Mouse (Mus musculus): Measurements from ENCODE around the gene Olfr622. TPM values are rescaled to one million over a fixed set of nuclear protein-coding genes. Genes with fewer than 3 reads are reported as not detected.

The Olfr622 gene
- polyA plus RNA-seq, 1 experiment from 2014 or later = not detected

DNA sequence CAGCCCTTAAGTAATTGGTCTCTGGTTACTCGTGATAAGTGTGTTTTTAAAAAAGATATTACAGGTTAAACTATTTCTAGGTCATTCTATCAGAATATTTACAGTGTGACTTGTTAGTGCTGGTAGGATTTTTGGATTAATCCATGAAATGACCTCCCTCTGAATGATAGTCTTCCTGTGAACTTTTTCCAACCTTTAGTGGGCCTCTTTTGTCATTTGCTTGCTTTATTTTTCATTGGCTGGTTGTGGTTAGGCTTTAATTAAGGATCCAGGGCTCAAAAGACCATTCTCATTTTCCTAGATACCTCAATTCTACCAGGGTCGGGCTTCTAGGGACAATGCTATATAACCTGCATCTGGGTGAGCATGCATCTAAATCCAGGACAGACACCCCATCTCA is 52.7 kb downstream of the Olfr622 start, which contains the start of gene Olfr618:
Gene Olfr618 (plus strand): TSS at position 301 of the 400 bp plus-strand sequence.
- no peak within 1 kb of the TSS for H3K9ac ChIP-seq (ENCODE audit: low read length)
- H3K36me3 ChIP-seq (ENCODE audit: control insufficient read depth, insufficient read depth) = no peaks in the 10 kb centered on the region
- WGBS = 57% methylated on average over 2 of the region's 2 CpGs
- H3K4me2 ChIP-seq (ENCODE audit: low read depth, low read length) = no peak within 1 kb of the TSS
- no peak within 1 kb of the TSS for H3K27ac ChIP-seq (ENCODE audit: low read length)
- H3K9me3 ChIP-seq (replicated peaks; ENCODE audit: control insufficient read depth, low read length) = no peaks in the 10 kb centered on the region
- ATAC-seq (replicated peaks; ENCODE audit: extremely low read depth, insufficient read depth, low FRiP score) = no peak
- no peak within 1 kb of the TSS for H3K4me3 ChIP-seq (ENCODE audit: low read length)
- no peaks in the 10 kb centered on the region for H3K27me3 ChIP-seq (ENCODE audit: control insufficient read depth, insufficient read depth, low read length)
- no peaks in the 10 kb centered on the region for H3K4me1 ChIP-seq (ENCODE audit: control insufficient read depth, insufficient read depth, low read length)

Other genes starting within 250 kb of the Olfr622 start
- gene Usp17lc, start 227.6 kb downstream of the Olfr622 start, polyA plus RNA-seq (2015; fragmentation: Nextera tagmentation; extraction: Ambion mirVana) = not detected in 2 replicates
- gene Olfr605, start 197.3 kb downstream of the Olfr622 start, polyA plus RNA-seq (2015; fragmentation: Nextera tagmentation; extraction: Ambion mirVana) = not detected in 2 replicates
- not detected in 2 replicates for gene Olfr606, start 193.7 kb downstream of the Olfr622 start, polyA plus RNA-seq (2015; fragmentation: Nextera tagmentation; extraction: Ambion mirVana)
- gene Olfr607, start 178.6 kb downstream of the Olfr622 start, polyA plus RNA-seq (2015; fragmentation: Nextera tagmentation; extraction: Ambion mirVana) = 0.32 and 0.55 TPM in 2 replicates
- gene Olfr608, start 172.8 kb downstream of the Olfr622 start, polyA plus RNA-seq (2015; fragmentation: Nextera tagmentation; extraction: Ambion mirVana) = 0.91 and 1.2 TPM in 2 replicates
- gene Olfr609, start 144.6 kb downstream of the Olfr622 start, polyA plus RNA-seq (2015; fragmentation: Nextera tagmentation; extraction: Ambion mirVana) = not detected in 2 replicates
- gene Olfr610, start 130.6 kb downstream of the Olfr622 start, polyA plus RNA-seq (2015; fragmentation: Nextera tagmentation; extraction: Ambion mirVana) = not detected in 2 replicates
- not detected in 2 replicates for gene Olfr611, start 121.9 kb downstream of the Olfr622 start, polyA plus RNA-seq (2015; fragmentation: Nextera tagmentation; extraction: Ambion mirVana)
- not detected in 2 replicates for gene Olfr612, start 100.0 kb downstream of the Olfr622 start, polyA plus RNA-seq (2015; fragmentation: Nextera tagmentation; extraction: Ambion mirVana)
- gene Olfr613, start 94.6 kb downstream of the Olfr622 start, polyA plus RNA-seq (2015; fragmentation: Nextera tagmentation; extraction: Ambion mirVana) = not detected in 2 replicates
- gene Olfr615, start 86.6 kb downstream of the Olfr622 start, polyA plus RNA-seq (2015; fragmentation: Nextera tagmentation; extraction: Ambion mirVana) = not detected in 2 replicates
- gene Olfr616, start 73.6 kb downstream of the Olfr622 start, polyA plus RNA-seq (2015; fragmentation: Nextera tagmentation; extraction: Ambion mirVana) = not detected in 2 replicates
- not detected in 2 replicates for gene Olfr617, start 69.6 kb downstream of the Olfr622 start, polyA plus RNA-seq (2015; fragmentation: Nextera tagmentation; extraction: Ambion mirVana)
- not detected in 2 replicates for gene Olfr618, start 52.6 kb downstream of the Olfr622 start, polyA plus RNA-seq (2015; fragmentation: Nextera tagmentation; extraction: Ambion mirVana)
- not detected in 2 replicates for gene Olfr619, start 42.1 kb downstream of the Olfr622 start, polyA plus RNA-seq (2015; fragmentation: Nextera tagmentation; extraction: Ambion mirVana)
- gene Olfr620, start 30.2 kb downstream of the Olfr622 start, polyA plus RNA-seq (2015; fragmentation: Nextera tagmentation; extraction: Ambion mirVana) = not detected in 2 replicates
- not detected in 2 replicates for gene Olfr623, start 21.0 kb upstream of the Olfr622 start, polyA plus RNA-seq (2015; fragmentation: Nextera tagmentation; extraction: Ambion mirVana)
- gene Olfr624, start 28.5 kb upstream of the Olfr622 start, polyA plus RNA-seq (2015; fragmentation: Nextera tagmentation; extraction: Ambion mirVana) = 0.03 and 0.04 TPM in 2 replicates
- not detected in 2 replicates for gene Olfr625-ps1, start 40.0 kb upstream of the Olfr622 start, polyA plus RNA-seq (2015; fragmentation: Nextera tagmentation; extraction: Ambion mirVana)
- gene Olfr243, start 72.0 kb upstream of the Olfr622 start, polyA plus RNA-seq (2015; fragmentation: Nextera tagmentation; extraction: Ambion mirVana) = not detected in 2 replicates
- gene Olfr628, start 87.7 kb upstream of the Olfr622 start, polyA plus RNA-seq (2015; fragmentation: Nextera tagmentation; extraction: Ambion mirVana) = not detected in 2 replicates
- not detected in 2 replicates for gene Olfr629, start 102.2 kb upstream of the Olfr622 start, polyA plus RNA-seq (2015; fragmentation: Nextera tagmentation; extraction: Ambion mirVana)
- not detected in 2 replicates for gene Olfr630, start 114.6 kb upstream of the Olfr622 start, polyA plus RNA-seq (2015; fragmentation: Nextera tagmentation; extraction: Ambion mirVana)
- gene Olfr69, start 128.9 kb upstream of the Olfr622 start, polyA plus RNA-seq (2015; fragmentation: Nextera tagmentation; extraction: Ambion mirVana) = not detected in 2 replicates
- gene Olfr68, start 137.0 kb upstream of the Olfr622 start, polyA plus RNA-seq (2015; fragmentation: Nextera tagmentation; extraction: Ambion mirVana) = not detected in 2 replicates
- not detected in 2 replicates for gene Olfr67, start 149.1 kb upstream of the Olfr622 start, polyA plus RNA-seq (2015; fragmentation: Nextera tagmentation; extraction: Ambion mirVana)
- gene Hbb-bt, start 171.3 kb upstream of the Olfr622 start, polyA plus RNA-seq (2015; fragmentation: Nextera tagmentation; extraction: Ambion mirVana) = 7,811 and 8,208 TPM in 2 replicates
- gene Hbb-bs, start 185.4 kb upstream of the Olfr622 start, polyA plus RNA-seq (2015; fragmentation: Nextera tagmentation; extraction: Ambion mirVana) = 24,611 and 28,119 TPM in 2 replicates
- gene Hbb-bh2, start 197.8 kb upstream of the Olfr622 start, polyA plus RNA-seq (2015; fragmentation: Nextera tagmentation; extraction: Ambion mirVana) = not detected in 2 replicates
- 2.3 and 2.8 TPM in 2 replicates for gene Hbb-bh1, start 200.5 kb upstream of the Olfr622 start, polyA plus RNA-seq (2015; fragmentation: Nextera tagmentation; extraction: Ambion mirVana)
- gene Hbb-y, start 210.5 kb upstream of the Olfr622 start, polyA plus RNA-seq (2015; fragmentation: Nextera tagmentation; extraction: Ambion mirVana) = 147 and 172 TPM in 2 replicates
- not detected in 2 replicates for gene Olfr66, start 243.6 kb upstream of the Olfr622 start, polyA plus RNA-seq (2015; fragmentation: Nextera tagmentation; extraction: Ambion mirVana)

Measured in heart, embryonic 16.5 days (tissue).